Mouse (Mus musculus): ENCODE measurements around the gene Lap3. TPM values are rescaled to one million over a fixed set of nuclear protein-coding genes. Genes with fewer than 3 reads are reported as not detected.

The Lap3 gene
- total and polyA plus RNA-seq, 3 experiments, result 108 to 167 (median 130) TPM

- Histone ChIP-seq H3K4me3 (replicated peaks in 1 of 3; ENCODE audit: low read depth in 2 of 3, low read length in 2 of 3, poor library complexity in 1 of 3) (peak overlapping the region; percentile 90 to 94 (median 91)), H3K27ac (ENCODE audit: insufficient read depth, low read depth) (no peak overlapping the region), H3K4me2 (ENCODE audit: insufficient read depth, low read depth, poor library complexity, severe bottlenecking) (peak overlapping the region; percentile 83), H3K79me2 (replicated peaks; ENCODE audit: control insufficient read depth, extremely low read depth, insufficient read depth, poor library complexity, severe bottlenecking) (peaks cover 23% of the 10 kb centered on the region), H3K9ac (ENCODE audit: insufficient read depth, low read depth) (peak overlapping the region; percentile 93), H3K36me3 (replicated peaks in 1 of 2; ENCODE audit: control insufficient read depth in 1 of 2, insufficient read depth in 1 of 2, low read length in 1 of 2) (peaks cover 20 to 59% of the 10 kb centered on the region in 2 experiments), H3K4me1 (ENCODE audit: control insufficient read depth in 1 of 2, insufficient read depth in 2 of 2) (peaks cover 8 to 27% of the 10 kb centered on the region in 2 experiments), H3K9me3 (replicated peaks; ENCODE audit: low read length) (no peaks in the 10 kb centered on the region), H3K27me3 (replicated peaks) (no peaks in the 10 kb centered on the region)
- dilution Hi-C loops (cut with MboI; ENCODE audit: extremely low pct_ligation_motif_present, extremely low pct_unique_long_range_greater_than_20kb, low sequenced_read_pairs) (no loop called here), in situ Hi-C loops (cut with MboI; ENCODE audit: low pct_ligation_motif_present, low pct_unique_long_range_greater_than_20kb, low sequenced_read_pairs) (no loop called here)
- TF ChIP-seq NELFE (IDR thresholded peaks at IDR 0.05; ENCODE audit: low read depth, low read length), result no peak
- no peak for TF ChIP-seq ZMIZ1 (IDR thresholded peaks at IDR 0.05; ENCODE audit: low read depth, low read length)
- no peak for TF ChIP-seq RAD21 (IDR thresholded peaks at IDR 0.05; ENCODE audit: low read depth, low read length)
- TF ChIP-seq ZNF384 (IDR thresholded peaks at IDR 0.05; ENCODE audit: low read depth, low read length), result no peak
- TF ChIP-seq CTCF (conservative IDR thresholded peaks at IDR 0.05 in 1 of 2, IDR thresholded peaks at IDR 0.05 in 1 of 2; ENCODE audit: low read depth in 2 of 2, low read length in 2 of 2), result no peak
- TF ChIP-seq BHLHE40 (IDR thresholded peaks at IDR 0.05; ENCODE audit: low read depth, low read length), result no peak
- TF ChIP-seq POLR2A (IDR thresholded peaks at IDR 0.05; ENCODE audit: low read depth, low read length), result no peak
- TF ChIP-seq JUND (conservative IDR thresholded peaks at IDR 0.05; ENCODE audit: low read depth, low read length), result no peak
- TF ChIP-seq NRF1 (IDR thresholded peaks at IDR 0.05; ENCODE audit: low read depth, low read length), result no peak
- no peak for TF ChIP-seq POLR2AphosphoS2 (IDR thresholded peaks at IDR 0.05; ENCODE audit: low read depth, low read length)
- TF ChIP-seq IRF4 (IDR thresholded peaks at IDR 0.05; ENCODE audit: low read depth, low read length), result no peak
- TF ChIP-seq RCOR1 (conservative IDR thresholded peaks at IDR 0.05; ENCODE audit: low read depth, low read length), result no peak
- no peak for TF ChIP-seq MYC (IDR thresholded peaks at IDR 0.05; ENCODE audit: low read depth, low read length)
- no peak for TF ChIP-seq MAX (IDR thresholded peaks at IDR 0.05; ENCODE audit: low read length)
- DNase-seq (ENCODE audit: extremely low read depth), result no peak
Observed at GRCm38 (mm10) chr5:45520809-45521110, 27.6 kb downstream of the Lap3 start.

- TF ChIP-seq EP300 (IDR thresholded peaks at IDR 0.05; ENCODE audit: low read length) (no peak), E2F4 (IDR thresholded peaks at IDR 0.05; ENCODE audit: insufficient replicate concordance, low read depth, low read length) (no peak), ELF1 (IDR thresholded peaks at IDR 0.05; ENCODE audit: low read depth, low read length) (no peak), MAFK (IDR thresholded peaks at IDR 0.05; ENCODE audit: insufficient replicate concordance, low read length) (no peak), NELFE (IDR thresholded peaks at IDR 0.05; ENCODE audit: low read depth, low read length) (no peak), SMC3 (IDR thresholded peaks at IDR 0.05; ENCODE audit: low read depth, low read length) (no peak), ZNF384 (IDR thresholded peaks at IDR 0.05; ENCODE audit: low read depth, low read length) (no peak), IRF4 (IDR thresholded peaks at IDR 0.05; ENCODE audit: low read depth, low read length) (no peak), MAX (IDR thresholded peaks at IDR 0.05; ENCODE audit: low read length) (no peak), ZC3H11A (IDR thresholded peaks at IDR 0.05; ENCODE audit: low read depth, low read length) (no peak), RAD21 (IDR thresholded peaks at IDR 0.05; ENCODE audit: low read depth, low read length) (no peak), MEF2A (IDR thresholded peaks at IDR 0.05; ENCODE audit: borderline replicate concordance, low read depth, low read length) (no peak), HCFC1 (IDR thresholded peaks at IDR 0.05; ENCODE audit: low read depth, low read length) (no peak), GABPA (IDR thresholded peaks at IDR 0.05; ENCODE audit: insufficient replicate concordance, low read depth, low read length) (no peak), TCF12 (IDR thresholded peaks at IDR 0.05; ENCODE audit: low read depth, low read length) (no peak), CHD1 (IDR thresholded peaks at IDR 0.05; ENCODE audit: low read depth, low read length) (no peak), MYC (IDR thresholded peaks at IDR 0.05; ENCODE audit: low read depth, low read length) (no peak), POLR2AphosphoS2 (IDR thresholded peaks at IDR 0.05; ENCODE audit: low read depth, low read length) (no peak), JUN (IDR thresholded peaks at IDR 0.05; ENCODE audit: insufficient read depth, low read depth, low read length) (no peak), ZKSCAN1 (IDR thresholded peaks at IDR 0.05; ENCODE audit: borderline replicate concordance, low read depth, low read length) (no peak)
- dilution Hi-C loops (cut with MboI; ENCODE audit: extremely low pct_ligation_motif_present, extremely low pct_unique_long_range_greater_than_20kb, low sequenced_read_pairs), result no loop called here
- Histone ChIP-seq H3K9ac (ENCODE audit: insufficient read depth, low read depth) (peak overlapping the region; percentile 26; the same call in 1 of the 2 replicates), H3K36me3 (replicated peaks in 1 of 2; ENCODE audit: control insufficient read depth in 1 of 2, insufficient read depth in 1 of 2, low read length in 1 of 2) (peaks cover 27 to 59% of the 10 kb centered on the region in 2 experiments), H3K27me3 (replicated peaks) (no peaks in the 10 kb centered on the region), H3K79me2 (replicated peaks; ENCODE audit: control insufficient read depth, extremely low read depth, insufficient read depth, poor library complexity, severe bottlenecking) (peaks cover 23% of the 10 kb centered on the region), H3K9me3 (replicated peaks; ENCODE audit: low read length) (no peaks in the 10 kb centered on the region), H3K4me3 (replicated peaks in 1 of 3; ENCODE audit: low read depth in 2 of 3, low read length in 2 of 3, poor library complexity in 1 of 3) (peak overlapping the region in 2 of 3 experiments; percentile 13 to 31), H3K4me2 (ENCODE audit: insufficient read depth, low read depth, poor library complexity, severe bottlenecking) (peak overlapping the region; percentile 83), H3K4me1 (ENCODE audit: control insufficient read depth in 1 of 2, insufficient read depth in 2 of 2) (peaks cover 8 to 22% of the 10 kb centered on the region in 2 experiments), H3K27ac (ENCODE audit: insufficient read depth, low read depth) (no peak overlapping the region)
- no peak for DNase-seq (ENCODE audit: extremely low read depth)
- in situ Hi-C loops (cut with MboI; ENCODE audit: low pct_ligation_motif_present, low pct_unique_long_range_greater_than_20kb, low sequenced_read_pairs), result no loop called here
Observed at GRCm38 (mm10) chr5:45521601-45522000, 28.4 kb downstream of the Lap3 start.

Measured in CH12.LX (cell line).